Mouse (Mus musculus) embryonic facial prominence, embryonic 10.5 days (tissue): ENCODE measurements around the gene Sac3d1. TPM values are rescaled to one million over a fixed set of nuclear protein-coding genes. Genes with fewer than 3 reads are reported as not detected.
A peak's percentile ranks its signal among the peaks of the same experiment; 100 is the strongest.
"Not testable (repeated sequence)": the region's sequence is repeated elsewhere in the genome, so short reads cannot be mapped to it uniquely, and the experiment has no call there.

Source experiments
- DNase-seq: peaks from one replicate; pipeline ENCODE4 v3.0.0-alpha.2; 2017; ENCODE audit warnings: low spot score
- H3K27ac ChIP-seq: fragments of 300-500 bp; sonication (generic); replicated peaks from 2 replicates; pipeline ENCODE4 v1.5.1; 2016; ENCODE audit warnings: mild to moderate bottlenecking
- H3K27me3 ChIP-seq: fragments of 300-500 bp; sonication (generic); replicated peaks from 2 replicates; pipeline ENCODE4 v1.6.1; 2016; ENCODE audit warnings: low read depth, mild to moderate bottlenecking; ENCODE audit not compliant: poor library complexity, severe bottlenecking
- H3K36me3 ChIP-seq: fragments of 300-500 bp; sonication (generic); replicated peaks from 2 replicates; pipeline ENCODE4 v1.6.1; 2016; ENCODE audit warnings: mild to moderate bottlenecking, moderate library complexity
- H3K4me1 ChIP-seq: fragments of 300-500 bp; sonication (generic); 2 replicates; pipeline ENCODE4 v1.6.1; 2016
- H3K4me3 ChIP-seq: fragments of 300-500 bp; sonication (generic); 2 replicates; pipeline ENCODE4 v1.5.1; 2016; ENCODE audit warnings: mild to moderate bottlenecking, moderate library complexity
- H3K9me3 ChIP-seq: fragments of 300-500 bp; sonication (generic); 2 replicates; pipeline ENCODE4 v1.6.1; 2016; ENCODE audit warnings: mild to moderate bottlenecking
- WGBS: fragments of 180-500 bp; shearing (Covaris S2); methylation state at CpG from one replicate; pipeline ENCODE4 v1.1.7; 2016; 5-methylcytosine and 5-hydroxymethylcytosine counted together
- polyA plus RNA-seq: library from polyadenylated mRNA; unstranded; fragments of >200 nt; fragmentation: Nextera tagmentation; extraction: Ambion mirVana; gene quantifications from 2 replicates; pipeline ENCODE4 v1.2.1, GENCODE M21; 2016

Gene Sac3d1
- polyA plus RNA-seq, 1 experiment from 2014 or later, result 67.7 TPM

DNA sequence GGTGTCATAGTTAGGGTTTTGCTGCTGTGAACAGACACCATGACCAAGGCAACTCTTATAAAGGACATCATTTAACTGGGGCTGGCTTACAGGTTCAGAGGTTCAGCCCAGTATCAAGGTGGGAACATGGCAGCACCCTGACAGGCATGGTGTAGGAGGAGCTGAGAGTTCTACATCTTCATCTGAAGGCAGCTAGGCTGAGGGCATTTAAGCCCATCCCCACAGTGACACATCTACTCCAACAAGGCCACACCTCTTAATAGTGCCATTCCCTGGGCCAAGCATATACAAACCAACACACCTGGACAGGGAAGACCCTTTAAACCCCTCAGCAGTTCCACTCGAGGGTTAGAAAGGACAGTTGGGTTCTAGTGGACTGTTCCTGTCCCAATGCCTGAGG is 14.7 kb upstream of the Sac3d1 start:
- H3K4me1 ChIP-seq, DNase-seq, H3K27ac ChIP-seq, H3K27me3 ChIP-seq, H3K4me3 ChIP-seq, H3K9me3 ChIP-seq: not testable (repeated sequence)
- peaks cover 47% of the 10 kb centered on the region for H3K36me3 ChIP-seq
- WGBS, result 69% methylated on average over 1 of the region's 1 CpGs

DNA sequence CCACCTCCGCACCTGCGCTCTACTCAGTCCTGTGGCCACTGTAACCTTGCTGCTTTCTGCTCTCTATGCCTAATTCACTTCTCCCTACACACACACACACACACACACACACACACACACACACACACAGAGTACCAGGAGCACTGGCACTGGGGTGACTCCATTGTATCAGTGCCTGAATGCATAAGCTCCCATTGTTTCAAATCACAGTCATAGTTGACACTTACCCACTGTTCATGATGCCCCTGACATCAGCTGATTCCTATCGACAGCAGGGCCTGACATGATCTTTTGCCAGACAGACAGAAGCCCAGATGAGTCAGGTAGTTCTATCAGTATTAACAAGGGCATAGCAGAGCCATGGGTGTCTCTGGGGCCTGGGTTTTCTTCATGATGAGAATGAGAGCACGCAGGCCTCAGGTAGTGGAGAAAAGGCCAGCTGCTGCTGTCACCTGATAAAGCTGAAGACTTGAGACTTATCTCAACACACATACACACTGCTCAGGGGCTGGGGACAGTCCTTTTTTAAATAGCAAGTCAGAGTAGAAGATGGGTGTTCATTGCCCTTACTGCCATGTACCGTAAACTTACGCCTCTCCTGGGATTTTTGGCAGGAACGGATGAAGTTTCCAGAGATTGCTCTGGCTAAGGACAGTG is 13.8 kb upstream of the Sac3d1 start:
- no peak for DNase-seq
- H3K27me3 ChIP-seq, result no peaks in the 10 kb centered on the region
- H3K4me1 ChIP-seq, result peaks cover 10% of the 10 kb centered on the region; the same call in 1 of the 2 replicates
- no peaks in the 10 kb centered on the region for H3K9me3 ChIP-seq
- no peak overlapping the region for H3K27ac ChIP-seq
- H3K36me3 ChIP-seq, result peaks cover 38% of the 10 kb centered on the region
- no peak overlapping the region for H3K4me3 ChIP-seq
- WGBS, result 86% methylated on average over 7 of the region's 7 CpGs

DNA sequence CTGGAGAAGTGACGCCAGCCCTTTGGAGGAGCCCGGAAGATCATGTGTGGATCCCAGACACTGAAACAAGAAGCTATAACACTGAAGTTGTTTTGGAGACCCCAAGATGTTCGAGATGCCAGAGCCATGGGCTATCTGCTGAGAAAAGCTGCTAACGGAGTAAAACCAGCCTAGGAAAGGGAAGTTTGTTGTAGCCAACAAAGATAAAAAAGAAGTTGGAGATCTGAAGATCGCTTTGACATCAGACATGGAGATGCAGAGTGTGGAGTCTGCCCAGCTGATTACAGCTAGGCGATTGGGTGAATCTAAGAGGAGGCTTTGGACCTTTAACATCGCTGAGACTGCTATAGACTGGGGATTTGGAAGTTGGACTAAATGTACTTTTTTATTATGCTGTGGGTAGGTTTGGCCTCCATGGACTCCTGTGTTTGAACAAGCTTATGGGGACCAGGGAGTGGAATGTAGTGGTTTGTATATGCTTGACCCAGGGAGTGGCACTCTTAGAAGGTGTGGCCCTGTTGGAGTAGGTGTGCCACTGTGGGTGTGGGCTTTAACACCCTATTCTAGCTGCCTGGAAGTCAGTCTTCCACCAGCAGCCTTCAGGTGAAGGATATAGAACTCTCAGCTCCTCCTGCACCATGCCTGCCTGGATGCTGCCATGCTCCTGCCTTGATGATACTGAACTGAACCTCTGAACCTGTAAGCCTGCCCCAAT is 12.1 kb upstream of the Sac3d1 start:
- H3K27me3 ChIP-seq, H3K9me3 ChIP-seq, H3K27ac ChIP-seq, DNase-seq, H3K4me3 ChIP-seq, H3K4me1 ChIP-seq: not testable (repeated sequence)
- H3K36me3 ChIP-seq, result peaks cover 21% of the 10 kb centered on the region
- WGBS, result 79% methylated on average over 7 of the region's 7 CpGs

DNA sequence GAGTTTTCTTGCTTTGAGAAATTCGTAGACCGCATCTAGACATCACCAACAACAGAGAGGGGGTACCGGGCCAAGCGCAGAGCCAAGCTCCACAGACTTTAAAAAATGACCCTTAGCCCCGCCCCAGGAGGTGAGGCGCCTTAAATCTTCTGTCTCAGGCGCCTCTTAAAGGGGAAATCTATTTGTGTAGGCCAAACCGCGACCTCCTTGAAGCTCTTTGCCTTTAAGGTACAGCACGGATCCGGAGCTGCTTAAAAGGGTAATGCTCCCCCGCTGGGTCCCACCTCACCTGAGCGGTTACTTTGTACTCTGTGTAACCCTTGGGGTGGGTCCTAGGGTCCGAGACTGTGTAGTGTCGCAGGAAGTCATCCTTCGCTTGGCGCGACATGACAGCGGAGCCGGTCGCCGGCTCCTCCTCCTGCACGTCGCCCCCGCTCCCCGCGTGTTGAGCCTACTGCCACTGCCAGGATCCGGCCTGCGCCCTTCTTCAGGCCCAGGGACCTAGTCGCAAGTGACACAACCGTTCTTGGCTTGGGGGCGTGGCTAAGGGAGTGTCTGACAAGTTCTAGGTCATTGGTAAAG is 9.4 kb upstream of the Sac3d1 start, which contains the start of gene Snx15:
Gene Snx15 (minus strand): TSS at position 545 of the 582 bp plus-strand sequence.
- no peaks in the 10 kb centered on the region for H3K36me3 ChIP-seq
- peak within 1 kb of the TSS; percentile 66 for H3K4me3 ChIP-seq
- under 1% methylated on average over 32 of the region's 32 CpGs for WGBS
- peak within 1 kb of the TSS; percentile 88 for H3K27ac ChIP-seq
- H3K27me3 ChIP-seq, result no peaks in the 10 kb centered on the region
- peak; percentile 93 for DNase-seq
- H3K4me1 ChIP-seq, result peaks cover 16% of the 10 kb centered on the region
- H3K9me3 ChIP-seq, result no peaks in the 10 kb centered on the region

DNA sequence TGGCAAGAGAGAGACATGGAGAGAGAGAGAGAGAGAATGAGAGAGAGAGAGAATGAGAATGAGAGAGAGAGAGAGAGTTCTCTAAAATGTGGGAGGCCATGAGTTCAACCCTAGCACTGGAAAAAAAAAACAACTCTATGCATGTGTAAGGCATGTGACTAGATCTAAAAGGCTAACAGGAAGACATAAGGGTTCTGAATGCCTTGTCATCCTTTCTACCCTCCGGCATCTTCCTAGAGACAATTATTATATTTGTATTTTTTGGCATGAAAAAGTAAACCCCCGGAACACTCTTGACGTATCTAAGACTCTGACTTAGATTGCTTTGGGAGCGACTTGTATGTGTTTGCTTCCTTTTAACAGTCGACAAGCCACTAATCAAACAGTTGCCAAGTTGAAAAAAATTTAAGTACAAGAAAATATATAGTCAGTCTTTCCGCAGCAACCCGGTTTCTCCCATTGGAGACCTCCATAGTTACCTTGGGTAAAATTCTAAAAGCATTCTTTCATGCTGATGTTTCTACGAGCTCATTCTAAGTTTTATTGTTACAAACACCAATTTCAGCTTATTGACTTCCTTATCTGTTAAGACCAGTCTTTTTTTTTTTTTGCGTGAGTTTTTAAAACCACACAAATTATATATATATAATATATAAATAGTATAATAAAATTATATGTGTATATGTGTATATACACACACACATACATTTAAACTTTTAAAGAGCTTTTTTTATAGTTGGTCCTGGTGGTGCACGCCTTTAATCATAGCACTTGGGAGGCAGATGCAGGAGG is 8.5 kb upstream of the Sac3d1 start:
- WGBS, result 76% methylated on average over 10 of the region's 10 CpGs
- Histone ChIP-seq H3K4me1 (peaks cover 18% of the 10 kb centered on the region), H3K9me3 (no peaks in the 10 kb centered on the region), H3K36me3 (no peaks in the 10 kb centered on the region), H3K27ac (peak overlapping the region; percentile 88), H3K4me3 (peak overlapping the region; percentile 66), H3K27me3 (no peaks in the 10 kb centered on the region)
- no peak for DNase-seq

DNA sequence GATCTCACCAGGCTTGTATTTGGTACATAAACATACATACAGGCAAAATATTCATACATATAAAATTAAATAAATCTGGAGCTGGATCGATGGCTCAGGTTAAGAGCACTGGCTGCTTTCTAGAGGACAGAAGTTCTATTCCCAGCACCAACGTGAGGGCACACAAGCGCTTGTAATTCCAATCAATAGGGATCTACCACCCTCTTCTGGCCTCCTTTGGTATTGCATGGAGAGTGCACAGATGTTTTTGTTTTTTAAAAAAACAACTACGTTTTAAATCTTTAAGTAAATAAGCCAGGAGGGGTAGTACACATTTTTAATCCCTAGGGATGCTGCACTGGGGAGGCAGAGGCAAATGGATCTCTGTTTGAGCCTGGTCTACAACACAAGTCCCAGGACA is 7.8 kb upstream of the Sac3d1 start:
- H3K4me1 ChIP-seq, result peaks cover 25% of the 10 kb centered on the region
- H3K4me3 ChIP-seq, result no peak overlapping the region
- no peaks in the 10 kb centered on the region for H3K27me3 ChIP-seq
- DNase-seq, result peak; percentile 36
- H3K9me3 ChIP-seq, result no peaks in the 10 kb centered on the region
- H3K27ac ChIP-seq, result no peak overlapping the region
- peaks cover 2% of the 10 kb centered on the region; the same call in 1 of the 2 replicates for H3K36me3 ChIP-seq
- WGBS, result 23% methylated on average over 4 of the region's 4 CpGs

DNA sequence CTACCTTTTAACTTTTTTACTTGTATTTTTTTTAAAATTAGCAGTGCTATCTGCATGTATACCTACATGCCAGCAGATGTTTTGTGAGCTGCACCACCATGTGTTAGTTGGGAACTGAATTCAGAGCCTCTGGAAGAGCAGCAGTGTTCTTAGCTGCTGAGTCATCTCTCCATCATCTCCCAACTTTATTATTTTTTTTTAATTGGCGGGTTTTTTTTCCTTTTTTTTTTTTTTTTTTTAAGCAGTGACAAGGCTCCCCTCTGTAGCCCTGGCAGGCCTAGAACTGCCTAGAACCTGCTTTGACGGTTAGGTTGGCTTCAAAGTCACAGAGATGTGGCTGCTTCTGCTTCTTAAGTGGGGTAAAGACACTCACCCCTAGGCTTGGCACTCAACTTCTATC is 6.4 kb upstream of the Sac3d1 start:
- Histone ChIP-seq H3K9me3 (no peaks in the 10 kb centered on the region), H3K4me3 (no peak overlapping the region), H3K36me3 (peaks cover 5% of the 10 kb centered on the region; the same call in 1 of the 2 replicates), H3K27ac (no peak overlapping the region), H3K27me3 (no peaks in the 10 kb centered on the region), H3K4me1 (peaks cover 27% of the 10 kb centered on the region)
- 76% methylated on average over 2 of the region's 2 CpGs for WGBS
- no peak for DNase-seq

DNA sequence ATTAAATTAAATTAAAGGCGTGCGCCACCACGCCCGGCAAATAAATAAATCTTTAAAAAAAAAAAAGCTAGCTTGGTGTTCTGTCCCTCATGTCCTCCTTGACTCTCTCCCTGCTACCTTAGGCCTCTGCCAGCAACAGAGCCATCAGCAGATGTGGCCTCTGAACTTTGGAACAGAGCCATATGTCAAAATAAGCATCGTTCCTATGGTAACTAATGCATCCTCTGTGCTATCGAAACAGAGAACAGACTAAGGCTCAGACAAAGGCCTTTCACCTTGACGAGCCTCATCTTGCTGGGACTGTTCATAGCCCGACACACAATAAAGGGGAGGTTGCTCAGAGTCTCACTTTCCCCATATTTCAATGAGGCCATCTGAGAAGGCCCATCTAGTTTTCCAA is 4.9 kb upstream of the Sac3d1 start:
- Histone ChIP-seq H3K36me3 (peaks cover 5% of the 10 kb centered on the region; the same call in 1 of the 2 replicates), H3K4me3 (0 out of 2 replicates have a peak overlapping the region, but pooled peaks have one; percentile 6), H3K9me3 (no peaks in the 10 kb centered on the region), H3K27ac (peak overlapping the region; percentile 80), H3K27me3 (no peaks in the 10 kb centered on the region), H3K4me1 (peaks cover 39% of the 10 kb centered on the region)
- peak; percentile 54 for DNase-seq
- 47% methylated on average over 8 of the region's 8 CpGs for WGBS

DNA sequence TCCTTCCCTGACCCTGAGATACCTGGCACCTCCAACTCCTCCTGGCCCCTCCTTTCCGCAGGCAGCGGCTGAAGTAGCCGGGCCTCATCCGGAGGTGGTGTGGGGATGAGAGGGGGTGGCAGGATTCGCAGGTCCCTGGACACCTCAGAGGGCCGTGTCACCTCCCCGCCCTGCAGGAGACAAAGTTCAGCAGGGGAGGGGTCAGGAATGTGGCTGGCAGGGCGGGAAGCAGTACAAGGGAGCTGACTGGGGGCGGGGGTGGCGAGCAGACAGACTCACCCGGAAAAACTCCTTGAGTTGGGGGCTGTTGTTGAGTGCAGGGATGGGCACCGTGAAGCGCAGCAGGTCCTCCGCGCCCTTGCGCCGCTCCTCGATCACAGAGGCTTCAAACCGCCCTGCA is 3.3 kb upstream of the Sac3d1 start:
- Histone ChIP-seq H3K27me3 (no peaks in the 10 kb centered on the region), H3K36me3 (peaks cover 8% of the 10 kb centered on the region; the same call in 1 of the 2 replicates), H3K4me3 (peak overlapping the region; percentile 33; the same call in 1 of the 2 replicates), H3K4me1 (peaks cover 42% of the 10 kb centered on the region), H3K27ac (peak overlapping the region; percentile 72), H3K9me3 (no peaks in the 10 kb centered on the region)
- no peak for DNase-seq
- 37% methylated on average over 19 of the region's 19 CpGs for WGBS

DNA sequence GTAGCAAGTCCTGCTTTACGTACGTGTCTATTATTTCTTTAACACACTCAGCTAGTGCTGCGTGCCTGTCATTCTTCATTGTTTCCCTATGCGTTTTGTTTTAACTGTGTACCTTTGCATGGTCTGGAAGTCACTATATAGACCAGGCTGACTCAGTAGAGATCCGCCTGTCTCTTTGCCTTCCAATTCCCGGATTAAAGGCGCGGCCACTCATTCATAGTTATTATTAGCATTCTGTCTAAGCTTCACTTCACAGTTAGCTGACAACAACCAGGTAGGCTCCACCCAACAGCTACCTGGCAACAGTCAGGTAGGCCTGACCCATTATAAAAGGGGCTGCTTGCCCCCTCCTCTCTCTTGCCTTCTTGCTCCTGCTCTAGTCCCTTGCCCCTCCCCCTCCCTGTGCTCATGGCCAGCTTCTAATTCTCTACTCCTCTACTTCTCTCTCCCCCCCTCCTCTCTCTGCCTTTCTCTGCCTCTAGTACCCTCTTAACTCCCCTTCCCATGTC is 281 bp upstream of the Sac3d1 start:
- H3K27ac ChIP-seq, result peak overlapping the region; percentile 92
- no peaks in the 10 kb centered on the region for H3K27me3 ChIP-seq
- no peaks in the 10 kb centered on the region for H3K9me3 ChIP-seq
- WGBS, result 2% methylated on average over 8 of the region's 8 CpGs
- peak overlapping the region; percentile 94 for H3K4me3 ChIP-seq
- peak; percentile 45 for DNase-seq
- H3K36me3 ChIP-seq, result peaks cover 38% of the 10 kb centered on the region
- H3K4me1 ChIP-seq, result peaks cover 43% of the 10 kb centered on the region

DNA sequence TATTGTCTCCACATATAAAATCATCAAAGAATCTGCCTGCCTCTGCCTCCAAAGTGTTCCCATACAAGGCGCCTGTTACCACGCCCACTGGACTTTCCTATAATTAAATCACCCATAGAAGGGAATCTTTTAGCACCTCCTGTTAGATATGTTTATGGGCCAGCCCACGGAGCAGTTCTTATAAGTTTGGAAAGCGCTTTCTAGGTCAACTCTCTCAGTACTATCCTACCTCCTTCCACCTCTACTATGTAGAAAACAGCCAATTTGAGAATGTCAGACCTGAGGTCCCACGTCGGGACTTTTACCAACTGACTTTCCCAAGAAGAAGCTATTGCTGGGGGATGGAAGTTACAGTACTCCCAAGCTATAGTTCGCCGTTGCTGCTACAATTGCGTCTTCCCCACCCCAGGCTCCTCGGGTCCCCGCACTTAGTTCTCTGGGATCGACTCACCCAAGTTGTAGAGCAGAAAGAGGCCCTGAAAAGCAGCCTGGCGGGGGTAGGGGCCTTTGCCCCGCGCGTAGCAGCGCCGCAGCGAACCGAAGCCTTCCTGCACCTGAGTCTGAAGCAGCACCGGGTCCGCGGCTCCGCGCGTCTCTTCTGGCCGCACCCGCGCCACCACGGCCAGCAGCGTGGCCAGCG is 984 bp downstream of the Sac3d1 start:
- Histone ChIP-seq H3K27ac (peak overlapping the region; percentile 92), H3K27me3 (no peaks in the 10 kb centered on the region), H3K4me3 (peak overlapping the region; percentile 94), H3K9me3 (no peaks in the 10 kb centered on the region), H3K36me3 (peaks cover 51% of the 10 kb centered on the region), H3K4me1 (peaks cover 38% of the 10 kb centered on the region)
- 6% methylated on average over 32 of the region's 32 CpGs for WGBS
- DNase-seq, result no peak
